Mouse (Mus musculus): ENCODE measurements around the gene Gm10295. TPM values are rescaled to one million over a fixed set of nuclear protein-coding genes. Genes with fewer than 3 reads are reported as not detected.

Gm10295 gene
- polyA plus RNA-seq, 1 experiment from 2014 or later, result not detected

DNA sequence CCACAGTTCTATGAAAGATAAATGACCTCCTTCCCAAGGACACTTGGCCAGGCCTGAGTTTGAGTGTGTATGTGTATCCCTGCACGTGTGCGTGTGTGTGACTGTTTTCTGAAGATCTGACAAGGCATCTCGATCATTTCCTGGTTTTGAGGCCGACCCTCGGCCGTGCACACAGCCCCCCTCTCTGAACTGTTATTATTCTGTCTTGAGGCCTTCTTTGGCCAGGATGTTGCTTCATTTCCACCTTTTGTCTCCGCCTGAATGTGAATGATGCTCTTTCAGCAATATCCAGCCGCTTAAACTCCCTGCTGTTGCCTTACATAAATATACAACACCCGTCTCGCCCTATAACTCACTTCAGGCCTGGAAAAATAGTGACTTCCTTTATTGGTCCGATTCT, 39.9 kb downstream of the Gm10295 start:
- H3K27ac ChIP-seq (ENCODE audit: low read depth), result no peak overlapping the region; the same call in 1 of the 2 replicates
- no peak overlapping the region for H3K9ac ChIP-seq (replicated peaks)
- no peaks in the 10 kb centered on the region for H3K36me3 ChIP-seq (replicated peaks; ENCODE audit: insufficient read depth, low read length)
- H3K9me3 ChIP-seq (ENCODE audit: low read length), result no peaks in the 10 kb centered on the region
- DNase-seq, result peak; percentile 13
- no peak overlapping the region for H3K4me3 ChIP-seq (ENCODE audit: low read depth, low read length)
- no peaks in the 10 kb centered on the region for H3K27me3 ChIP-seq (ENCODE audit: insufficient read depth, low read length)
- WGBS (ENCODE audit: insufficient replicate concordance), result 38% methylated on average over 11 of the region's 11 CpGs
- no peak overlapping the region for H3K4me2 ChIP-seq (ENCODE audit: low read depth, low read length)
- H3K4me1 ChIP-seq (ENCODE audit: insufficient read depth), result no peaks in the 10 kb centered on the region
- TF ChIP-seq EP300 (IDR thresholded peaks at IDR 0.05; ENCODE audit: low read depth) (0 out of 2 replicates have a peak, but pooled peaks have one; percentile 24), CTCF (IDR thresholded peaks at IDR 0.05; ENCODE audit: low read depth) (no peak)
- peak; percentile 40 for ATAC-seq

DNA sequence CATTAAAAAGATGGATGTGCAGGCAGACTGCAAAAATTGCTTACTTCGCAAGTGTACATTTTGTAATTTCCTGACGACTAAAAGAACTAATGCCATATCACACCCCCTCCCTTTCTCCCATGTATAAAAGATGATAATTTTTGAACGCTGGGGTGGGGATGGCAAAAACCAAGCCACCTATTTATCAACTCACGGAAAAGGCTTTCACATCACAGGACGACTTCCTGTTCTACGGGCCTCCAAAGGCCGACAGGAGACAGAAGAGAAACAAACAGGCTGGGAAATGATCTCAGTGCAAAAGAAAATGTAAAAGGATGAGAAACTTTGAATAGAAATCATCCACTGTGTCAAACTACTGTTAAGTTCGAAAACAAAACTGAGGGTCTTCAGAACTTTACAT, 43.2 kb downstream of the Gm10295 start:
- DNase-seq, result no peak

DNA sequence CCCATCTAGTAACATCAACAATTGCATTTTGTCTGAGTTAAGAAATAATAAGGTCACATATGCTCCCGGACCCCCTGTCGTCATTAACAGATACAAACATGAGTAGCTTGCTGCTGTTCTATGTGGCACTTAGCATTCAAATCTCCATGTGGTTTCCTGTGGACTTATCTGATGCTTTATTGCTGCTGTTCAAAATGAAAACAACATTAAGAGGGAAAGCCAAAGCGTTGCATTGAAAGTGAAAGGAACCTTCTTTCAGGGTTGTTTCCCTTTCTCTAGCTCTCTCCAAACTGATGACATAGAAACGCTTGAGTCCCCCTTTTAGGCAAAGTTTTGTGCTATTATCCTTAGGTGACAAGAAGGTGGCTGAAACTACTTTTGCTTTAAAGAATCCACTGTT, 48.6 kb downstream of the Gm10295 start:
- H3K27ac ChIP-seq (ENCODE audit: low read depth), result no peak overlapping the region
- no peak overlapping the region for H3K9ac ChIP-seq (replicated peaks)
- H3K9me3 ChIP-seq (ENCODE audit: low read length), result no peaks in the 10 kb centered on the region
- ATAC-seq (no peak), DNase-seq (no peak)
- no peak overlapping the region for H3K4me3 ChIP-seq (ENCODE audit: low read depth, low read length)
- H3K27me3 ChIP-seq (ENCODE audit: insufficient read depth, low read length), result no peaks in the 10 kb centered on the region
- 44% methylated on average over 4 of the region's 4 CpGs for WGBS (ENCODE audit: insufficient replicate concordance)
- no peak overlapping the region for H3K4me2 ChIP-seq (ENCODE audit: low read depth, low read length)
- TF ChIP-seq CTCF (IDR thresholded peaks at IDR 0.05; ENCODE audit: low read depth), result no peak
- no peak for TF ChIP-seq EP300 (IDR thresholded peaks at IDR 0.05; ENCODE audit: low read depth)
- no peaks in the 10 kb centered on the region for H3K36me3 ChIP-seq (replicated peaks; ENCODE audit: insufficient read depth, low read length)
- no peaks in the 10 kb centered on the region for H3K4me1 ChIP-seq (ENCODE audit: insufficient read depth)

More for the DNA sequence above, 43.2 kb downstream of the Gm10295 start:
- TF ChIP-seq EP300 (IDR thresholded peaks at IDR 0.05; ENCODE audit: low read depth) (no peak), CTCF (IDR thresholded peaks at IDR 0.05; ENCODE audit: low read depth) (no peak)
- Histone ChIP-seq H3K36me3 (replicated peaks; ENCODE audit: insufficient read depth, low read length) (no peaks in the 10 kb centered on the region), H3K9ac (replicated peaks) (no peak overlapping the region), H3K4me1 (ENCODE audit: insufficient read depth) (no peaks in the 10 kb centered on the region), H3K9me3 (ENCODE audit: low read length) (no peaks in the 10 kb centered on the region), H3K27me3 (ENCODE audit: insufficient read depth, low read length) (no peaks in the 10 kb centered on the region), H3K27ac (ENCODE audit: low read depth) (no peak overlapping the region), H3K4me3 (ENCODE audit: low read depth, low read length) (no peak overlapping the region), H3K4me2 (ENCODE audit: low read depth, low read length) (no peak overlapping the region)
- WGBS (ENCODE audit: insufficient replicate concordance), result 44% methylated on average over 8 of the region's 8 CpGs
- no peak for ATAC-seq
